Mouse (Mus musculus) midbrain, embryonic 16.5 days (tissue): Measurements from ENCODE around the gene Gatad2a. TPM values are rescaled to one million over a fixed set of nuclear protein-coding genes. Genes with fewer than 3 reads are reported as not detected.

Experiments
- ATAC-seq: fragments of 200-750 bp; cut with Nextera tagmentation; 2 replicates; pipeline ENCODE4 v1.8.0; 2017; ENCODE audit warnings: moderate TSS enrichment
- H3K27ac ChIP-seq: fragments of 300-500 bp; sonication (generic); 2 replicates; pipeline ENCODE4 v1.5.1; 2014; ENCODE audit warnings: mild to moderate bottlenecking, low read length, mixed read lengths
- H3K27me3 ChIP-seq: fragments of 300-500 bp; sonication (generic); 2 replicates; pipeline ENCODE4 v1.6.1; 2014; ENCODE audit warnings: low read depth, low read length, mixed read lengths; ENCODE audit not compliant: control insufficient read depth, insufficient read depth
- H3K36me3 ChIP-seq: fragments of 300-500 bp; sonication (generic); 2 replicates; pipeline ENCODE4 v1.6.1; 2014; ENCODE audit warnings: mild to moderate bottlenecking, low read length, moderate library complexity, mixed read lengths; ENCODE audit not compliant: control insufficient read depth, insufficient read depth
- H3K4me1 ChIP-seq: fragments of 300-500 bp; sonication (generic); 2 replicates; pipeline ENCODE4 v1.6.1; 2014; ENCODE audit warnings: mild to moderate bottlenecking, low read length, mixed read lengths; ENCODE audit not compliant: control insufficient read depth, insufficient read depth
- H3K4me2 ChIP-seq: fragments of 300-500 bp; sonication (generic); 2 replicates; pipeline ENCODE4 v1.6.1; 2014; ENCODE audit warnings: mild to moderate bottlenecking, low read length, mixed read lengths
- H3K4me3 ChIP-seq: fragments of 300-500 bp; sonication (generic); 2 replicates; pipeline ENCODE4 v1.5.1; 2014; ENCODE audit warnings: low read depth, mild to moderate bottlenecking, low read length, moderate library complexity, mixed read lengths
- H3K9ac ChIP-seq: fragments of 300-500 bp; sonication (generic); 2 replicates; pipeline ENCODE4 v1.6.1; 2014; ENCODE audit warnings: low read depth, low read length, mixed read lengths
- H3K9me3 ChIP-seq: fragments of 300-500 bp; sonication (generic); replicated peaks from 2 replicates; pipeline ENCODE4 v1.6.1; 2014; ENCODE audit warnings: mild to moderate bottlenecking, low read length, mixed read lengths; ENCODE audit not compliant: control insufficient read depth, poor library complexity, severe bottlenecking
- WGBS: fragments of 180-500 bp; shearing (Covaris S2); extraction: QIAGEN DNeasy Blood & Tissue Kit; methylation state at CpG from one replicate; pipeline ENCODE4 v1.1.7; 2014; 5-methylcytosine and 5-hydroxymethylcytosine counted together
- polyA plus RNA-seq: library from polyadenylated mRNA; unstranded; fragments of >200 nt; fragmentation: Nextera tagmentation; extraction: Ambion mirVana; gene quantifications from 2 replicates; pipeline ENCODE4 v1.2.1, GENCODE M21; 2015

Gene Gatad2a
- polyA plus RNA-seq, 1 experiment from 2014 or later: 15.8 TPM

DNA sequence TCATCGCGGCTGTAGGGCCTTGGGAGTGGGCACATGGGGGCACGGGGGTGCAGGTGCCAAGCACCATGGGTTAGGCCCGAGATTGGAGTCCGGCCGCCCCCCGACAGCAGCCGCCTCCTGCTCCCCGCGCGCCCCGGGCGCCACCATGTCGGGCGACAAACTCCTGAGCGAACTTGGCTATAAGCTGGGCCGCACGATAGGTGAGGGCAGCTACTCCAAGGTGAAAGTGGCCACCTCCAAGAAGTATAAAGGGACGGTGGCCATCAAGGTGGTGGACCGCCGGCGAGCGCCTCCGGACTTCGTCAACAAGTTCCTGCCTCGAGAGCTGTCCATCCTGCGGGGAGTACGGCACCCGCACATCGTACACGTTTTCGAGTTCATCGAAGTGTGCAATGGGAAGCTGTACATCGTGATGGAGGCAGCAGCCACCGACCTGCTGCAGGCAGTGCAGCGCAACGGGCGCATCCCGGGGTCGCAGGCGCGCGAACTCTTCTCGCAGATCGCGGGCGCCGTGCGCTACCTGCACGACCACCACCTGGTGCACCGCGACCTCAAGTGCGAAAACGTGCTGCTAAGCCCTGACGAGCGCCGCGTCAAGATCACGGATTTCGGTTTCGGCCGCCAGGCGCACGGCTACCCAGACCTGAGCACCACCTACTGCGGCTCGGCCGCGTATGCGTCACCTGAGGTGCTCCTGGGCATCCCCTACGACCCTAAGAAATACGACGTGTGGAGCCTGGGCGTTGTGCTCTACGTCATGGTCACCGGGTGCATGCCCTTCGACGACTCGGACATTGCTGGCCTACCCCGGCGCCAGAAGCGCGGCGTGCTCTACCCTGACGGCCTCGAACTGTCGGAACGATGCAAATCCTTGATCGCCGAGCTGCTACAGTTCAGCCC, 93.8 kb downstream of the Gatad2a start, which contains the start of the genes Tssk6, Ndufa13 and Yjefn3:
Gene Tssk6 (plus strand): TSS at position 22 of the 900 bp plus-strand sequence.
Gene Ndufa13 (minus strand): TSS at position 396 of the 900 bp plus-strand sequence.
Gene Yjefn3 (minus strand): TSS at position 550 of the 900 bp plus-strand sequence.
- H3K36me3 ChIP-seq: no peaks in the 10 kb centered on the region; the same call in none of the 2 replicates
- H3K27ac ChIP-seq: peak within 1 kb of the TSS; percentile 89
- 4% methylated on average over 89 of the region's 89 CpGs for WGBS
- H3K4me1 ChIP-seq: peaks cover 36% of the 10 kb centered on the region
- peak within 1 kb of the TSS; percentile 67 for H3K4me3 ChIP-seq
- no peaks in the 10 kb centered on the region for H3K9me3 ChIP-seq
- peak; percentile 52 for ATAC-seq
- peak within 1 kb of the TSS; percentile 100 for H3K4me2 ChIP-seq
- H3K27me3 ChIP-seq: no peaks in the 10 kb centered on the region
- H3K9ac ChIP-seq: peak within 1 kb of the TSS; percentile 84

DNA sequence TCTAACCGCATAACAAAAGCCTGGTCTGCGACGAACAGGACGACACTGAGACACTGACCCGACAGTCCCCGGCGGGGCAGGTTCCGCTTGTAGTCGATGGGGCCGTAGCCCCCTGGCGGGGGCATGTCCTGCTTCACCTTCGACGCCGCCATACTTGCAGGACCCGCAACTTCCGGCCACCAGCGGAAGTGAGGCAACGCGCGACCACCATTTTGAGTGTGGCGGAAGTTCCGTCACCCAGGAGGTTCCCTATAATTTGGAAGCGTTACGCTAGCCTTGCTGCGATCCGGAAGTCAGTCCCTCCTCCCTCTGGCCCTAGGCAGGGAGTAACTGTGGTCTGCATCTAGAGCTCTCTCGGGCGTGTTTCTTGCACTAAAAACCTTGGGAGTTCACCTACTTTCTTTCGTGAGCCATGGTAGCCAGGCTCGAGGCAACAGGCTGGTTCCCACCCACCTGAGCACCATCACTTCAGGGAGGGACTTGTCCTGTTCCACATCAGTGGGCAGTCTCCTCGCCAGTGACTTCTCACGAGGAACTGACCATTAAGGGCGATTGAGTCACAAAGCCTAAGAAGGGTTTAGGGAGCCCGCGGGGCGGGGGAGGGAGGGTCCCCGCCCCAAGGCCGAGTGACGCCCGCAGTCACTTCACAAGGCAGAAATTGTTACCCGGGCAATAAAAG, 94.6 kb downstream of the Gatad2a start:
- Histone ChIP-seq H3K27ac (peak overlapping the region; percentile 88), H3K9ac (peak overlapping the region; percentile 84), H3K27me3 (no peaks in the 10 kb centered on the region), H3K9me3 (no peaks in the 10 kb centered on the region), H3K4me3 (peak overlapping the region; percentile 67), H3K36me3 (no peaks in the 10 kb centered on the region; the same call in none of the 2 replicates), H3K4me2 (peak overlapping the region; percentile 100), H3K4me1 (peaks cover 36% of the 10 kb centered on the region)
- 1% methylated on average over 41 of the region's 41 CpGs for WGBS
- ATAC-seq: peak; percentile 76

DNA sequence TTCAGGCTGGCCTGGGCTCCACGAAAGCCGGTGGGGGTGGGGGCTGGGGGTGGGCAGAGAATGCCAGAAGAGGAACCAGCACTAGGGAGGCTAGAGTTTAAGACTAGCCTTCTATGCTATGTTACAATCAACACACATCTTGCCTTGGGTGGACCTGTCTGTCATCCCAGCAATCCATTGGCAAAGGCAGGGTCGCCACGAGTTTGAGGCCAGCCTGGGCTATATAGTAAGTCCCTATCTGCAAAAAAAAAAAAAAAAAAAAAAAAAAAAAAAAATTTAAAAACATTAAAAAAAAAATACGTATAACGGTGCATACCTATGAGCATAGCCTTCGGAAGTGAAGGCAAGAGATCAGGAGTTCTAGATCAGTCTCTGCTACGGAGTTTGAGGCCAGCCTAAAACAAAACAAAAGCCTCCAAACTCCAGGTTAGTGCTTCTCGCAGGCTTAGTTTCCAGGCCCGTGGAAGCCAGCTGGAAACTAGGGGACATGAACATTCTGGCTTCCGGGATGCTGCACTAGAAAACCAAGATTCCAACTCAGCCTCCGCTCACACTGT, 95.2 kb downstream of the Gatad2a start:
- ATAC-seq: no peak

DNA sequence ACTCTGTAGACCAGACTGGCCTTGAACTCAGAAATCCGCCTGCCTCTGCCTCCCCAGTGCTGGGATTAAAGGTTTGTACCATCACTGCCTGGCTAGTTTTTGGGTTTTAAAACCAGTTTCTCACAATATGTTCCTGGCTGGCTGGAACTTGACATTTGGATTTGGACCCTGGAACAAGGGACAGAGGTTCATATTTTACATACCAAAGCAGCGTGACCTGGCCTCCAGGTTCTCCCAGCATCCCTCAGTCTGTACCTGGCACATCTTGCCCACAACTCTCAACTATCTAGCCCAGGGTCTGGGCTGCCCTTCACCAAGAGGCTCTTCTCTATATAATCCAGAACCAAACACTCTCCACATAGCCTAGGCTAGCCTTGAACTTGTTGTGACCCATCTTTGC, 96.3 kb downstream of the Gatad2a start:
- ATAC-seq: no peak
- Histone ChIP-seq H3K4me1 (peaks cover 36% of the 10 kb centered on the region), H3K27me3 (no peaks in the 10 kb centered on the region), H3K4me2 (no peak overlapping the region; the same call in 1 of the 2 replicates), H3K9me3 (no peaks in the 10 kb centered on the region), H3K9ac (no peak overlapping the region), H3K36me3 (no peaks in the 10 kb centered on the region; the same call in none of the 2 replicates), H3K27ac (no peak overlapping the region), H3K4me3 (no peak overlapping the region)
- WGBS: 98% methylated on average over 2 of the region's 2 CpGs

More for the DNA sequence above, 95.2 kb downstream of the Gatad2a start:
- Histone ChIP-seq H3K9me3 (no peaks in the 10 kb centered on the region), H3K27ac (peak overlapping the region; percentile 88), H3K27me3 (no peaks in the 10 kb centered on the region), H3K36me3 (no peaks in the 10 kb centered on the region; the same call in none of the 2 replicates), H3K4me1 (peaks cover 36% of the 10 kb centered on the region), H3K9ac (peak overlapping the region; percentile 84), H3K4me2 (peak overlapping the region; percentile 100), H3K4me3 (peak overlapping the region; percentile 67)
- WGBS: 21% methylated on average over 12 of the region's 12 CpGs

DNA sequence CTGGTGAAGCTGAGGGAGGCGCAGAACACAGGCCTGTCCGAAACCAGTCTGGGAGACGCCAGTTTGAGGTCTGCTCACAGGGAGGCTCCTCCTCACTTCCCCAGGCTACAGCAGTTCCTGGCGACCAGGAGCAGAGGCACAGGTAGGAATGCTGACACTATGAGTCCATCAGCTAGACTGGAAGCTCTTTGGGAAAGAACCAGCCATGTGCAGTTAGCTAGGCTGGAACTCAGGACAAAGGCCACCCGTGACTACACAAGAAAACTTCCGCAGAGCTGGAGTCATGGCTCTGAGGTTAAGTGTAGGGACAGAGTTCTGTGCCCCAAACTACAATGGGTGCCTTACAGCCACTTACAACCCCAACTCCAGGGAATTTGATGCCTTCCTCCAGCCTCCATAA, 98.3 kb downstream of the Gatad2a start:
- H3K4me3 ChIP-seq: no peak overlapping the region
- H3K27ac ChIP-seq: no peak overlapping the region
- ATAC-seq: no peak
- no peaks in the 10 kb centered on the region for H3K9me3 ChIP-seq
- 90% methylated on average over 6 of the region's 6 CpGs for WGBS
- H3K36me3 ChIP-seq: peaks cover 8% of the 10 kb centered on the region
- no peak overlapping the region for H3K9ac ChIP-seq
- no peaks in the 10 kb centered on the region for H3K27me3 ChIP-seq
- no peak overlapping the region for H3K4me2 ChIP-seq
- peaks cover 30% of the 10 kb centered on the region for H3K4me1 ChIP-seq

DNA sequence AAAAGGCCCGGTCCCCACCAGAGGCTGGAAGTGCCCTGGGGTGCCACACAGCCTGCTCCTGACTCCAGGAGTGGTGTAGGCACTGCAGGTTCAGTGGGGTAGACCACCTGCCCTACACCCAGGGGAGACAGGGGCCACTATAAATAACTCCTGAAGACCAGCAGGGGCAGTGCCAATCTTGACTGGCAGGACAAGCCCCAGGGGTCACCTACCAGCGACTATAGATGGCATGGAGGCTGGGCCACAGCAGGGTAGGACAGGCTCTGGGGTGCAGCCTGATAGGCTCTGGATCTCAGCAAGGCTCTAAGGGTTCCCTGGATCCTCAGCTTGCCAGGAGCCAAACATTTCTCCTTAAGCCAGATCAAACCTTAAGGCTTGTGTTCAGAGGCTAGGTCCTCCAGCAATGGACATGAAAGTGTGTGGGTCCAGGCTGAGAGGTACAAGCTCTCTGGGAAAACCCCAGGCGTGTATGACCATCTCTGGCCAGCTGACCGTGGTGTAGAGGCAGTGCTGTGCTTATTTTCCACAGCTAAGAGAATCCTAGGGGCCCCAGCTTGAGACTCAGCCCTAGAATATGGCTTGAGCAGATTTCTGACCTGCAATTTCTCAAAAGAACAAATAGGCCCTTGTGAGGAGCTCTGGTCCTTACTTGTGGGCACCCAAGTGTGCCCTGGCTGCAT, 100.3 kb downstream of the Gatad2a start:
- H3K9me3 ChIP-seq: no peaks in the 10 kb centered on the region
- H3K4me1 ChIP-seq: peaks cover 23% of the 10 kb centered on the region
- H3K27ac ChIP-seq: no peak overlapping the region
- no peak overlapping the region for H3K4me2 ChIP-seq
- no peak overlapping the region for H3K4me3 ChIP-seq
- ATAC-seq: no peak
- no peaks in the 10 kb centered on the region for H3K27me3 ChIP-seq
- 72% methylated on average over 4 of the region's 4 CpGs for WGBS
- H3K36me3 ChIP-seq: peaks cover 8% of the 10 kb centered on the region
- no peak overlapping the region for H3K9ac ChIP-seq

DNA sequence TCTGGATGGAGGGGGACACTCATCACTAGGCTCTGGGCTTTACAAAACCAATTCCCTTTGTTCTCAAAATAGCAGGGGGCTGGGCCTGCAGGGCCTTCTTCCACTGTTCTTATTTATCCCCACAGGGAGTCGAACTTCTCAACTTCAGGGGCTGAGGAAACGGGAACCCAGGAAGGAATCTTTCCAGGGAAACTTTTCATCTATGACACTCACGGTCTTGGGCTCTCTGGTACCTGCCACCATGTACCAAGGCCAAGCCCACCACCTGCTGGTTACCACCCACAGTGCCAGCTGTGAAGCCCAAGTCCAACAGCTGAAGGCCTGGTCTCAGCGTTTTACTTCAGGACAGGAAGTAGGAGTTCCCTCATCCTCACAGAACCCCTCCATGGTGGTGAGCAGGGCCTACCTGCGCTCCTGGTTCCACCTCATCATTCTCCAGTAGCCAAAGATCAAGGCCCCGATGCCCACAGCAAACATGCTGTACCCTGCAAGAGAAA, 101.3 kb downstream of the Gatad2a start:
- peaks cover 8% of the 10 kb centered on the region for H3K36me3 ChIP-seq
- H3K4me1 ChIP-seq: peaks cover 13% of the 10 kb centered on the region
- H3K9me3 ChIP-seq: no peaks in the 10 kb centered on the region
- H3K9ac ChIP-seq: no peak overlapping the region
- peaks cover 5% of the 10 kb centered on the region for H3K27me3 ChIP-seq
- ATAC-seq: no peak
- 38% methylated on average over 6 of the region's 6 CpGs for WGBS
- H3K27ac ChIP-seq: no peak overlapping the region
- H3K4me2 ChIP-seq: no peak overlapping the region
- H3K4me3 ChIP-seq: no peak overlapping the region

DNA sequence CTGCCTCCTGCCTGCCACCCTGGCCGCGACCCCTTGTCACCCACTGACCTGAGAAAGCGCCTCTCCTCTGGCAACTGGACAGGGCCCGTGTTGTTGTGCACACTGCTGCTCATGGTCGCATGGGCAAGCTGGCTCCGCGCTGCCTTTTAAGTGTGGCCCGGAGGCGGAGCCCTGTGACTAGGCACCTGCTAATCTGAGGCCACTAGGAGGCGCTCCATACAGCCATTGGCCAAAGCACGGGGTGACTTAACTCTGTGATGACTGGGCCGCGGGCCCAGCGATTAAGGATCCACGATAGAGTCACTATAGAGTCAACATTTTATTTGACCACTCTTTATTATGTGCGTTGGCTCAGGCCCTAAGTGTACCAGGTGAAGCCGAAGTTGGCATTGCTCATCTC, 102.3 kb downstream of the Gatad2a start:
- Histone ChIP-seq H3K9me3 (no peaks in the 10 kb centered on the region), H3K27ac (no peak overlapping the region), H3K36me3 (peaks cover 8% of the 10 kb centered on the region), H3K27me3 (peaks cover 16% of the 10 kb centered on the region), H3K4me2 (no peak overlapping the region), H3K9ac (no peak overlapping the region), H3K4me1 (peaks cover 11% of the 10 kb centered on the region), H3K4me3 (no peak overlapping the region)
- ATAC-seq: no peak
- WGBS: 27% methylated on average over 17 of the region's 17 CpGs
